Mouse (Mus musculus) liver, adult 2 months (tissue): ENCODE measurements around the gene Musk.

Experiments used
- CTCF ChIP-seq: fragments of 200-500 bp; IDR thresholded peaks from 2 replicates; pipeline ENCODE4 v1.5.1; 2011; ENCODE audit warnings: low read depth, low read length, control low read depth
- POLR2A ChIP-seq: fragments of 200-500 bp; IDR thresholded peaks from 2 replicates; pipeline ENCODE4 v1.6.1; 2011; ENCODE audit warnings: low read length, control low read depth; ENCODE audit not compliant: insufficient read depth; ENCODE audit errors: extremely low read depth

DNA sequence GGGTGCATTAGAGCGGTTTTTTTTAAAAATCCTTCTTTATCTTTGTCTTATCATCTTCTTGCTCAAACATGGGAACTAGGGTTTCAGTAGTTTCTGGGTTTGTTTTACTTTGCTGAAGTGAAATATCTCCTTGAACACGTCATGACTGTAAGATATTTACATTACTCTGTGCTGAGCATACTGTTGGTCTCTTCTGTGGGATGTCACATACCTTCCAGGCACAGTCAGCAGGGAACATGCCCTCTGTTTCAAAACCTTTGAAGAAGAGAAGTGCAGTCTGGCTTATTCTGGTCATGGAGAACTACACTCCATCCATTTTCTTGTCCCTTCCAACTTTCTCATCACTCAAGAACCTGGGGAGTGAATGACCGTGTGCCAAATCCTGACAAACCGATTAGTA lies 73.2 kb downstream of the Musk start:
- TF ChIP-seq CTCF, result no peak
- no peak for TF ChIP-seq POLR2A
